Mouse (Mus musculus) large intestine, adult 2 months (tissue): ENCODE measurements around the gene Gm16253. TPM values are rescaled to one million over a fixed set of nuclear protein-coding genes. Genes with fewer than 3 reads are reported as not detected.

Experiments used
- DNase-seq: peaks from one replicate; pipeline ENCODE4 v3.0.0-alpha.2; 2012; ENCODE audit warnings: low read depth, low spot score
- WGBS: fragments of 180-500 bp; shearing (Covaris S2); methylation state at CpG from one replicate; pipeline ENCODE4 v1.1.7; 2018; 5-methylcytosine and 5-hydroxymethylcytosine counted together
- polyA plus RNA-seq: library from polyadenylated mRNA; depleted of rRNA; stranded (reverse); fragments of >200 nt; gene quantifications from 2 replicates; pipeline ENCODE4 v1.2.3, GENCODE M21; 2012

Gm16253 gene
- polyA plus RNA-seq, 1 experiment = not detected

GRCm38 (mm10) chr3:96556651-96557635 lies 19.8 kb upstream of the Gm16253 start:
- 1% methylated on average over 22 of the region's 22 CpGs for WGBS
- DNase-seq = no peak

- no peak for DNase-seq
- under 1% methylated on average over 26 of the region's 26 CpGs for WGBS
These were observed 19.1 kb upstream of the Gm16253 start, which contains the start of gene Txnip for GRCm38 (mm10) chr3:96557694-96558093. Gene Txnip, plus strand, starts transcription at chr3:96557957.

GRCm38 (mm10) chr3:96558159-96558558 lies 18.6 kb upstream of the Gm16253 start:
- WGBS = under 1% methylated on average over 17 of the region's 17 CpGs
- no peak for DNase-seq

GRCm38 (mm10) chr3:96558668-96559196 lies 18.1 kb upstream of the Gm16253 start:
- under 1% methylated on average over 10 of the region's 10 CpGs for WGBS
- DNase-seq = no peak

GRCm38 (mm10) chr3:96559398-96559910 lies 17.3 kb upstream of the Gm16253 start:
- WGBS = 1% methylated on average over 12 of the region's 12 CpGs
- no peak for DNase-seq

GRCm38 (mm10) chr3:96559911-96560850 lies 16.6 kb upstream of the Gm16253 start:
- WGBS = under 1% methylated on average over 23 of the region's 23 CpGs
- no peak for DNase-seq

- 5% methylated on average over 9 of the region's 9 CpGs for WGBS
- no peak for DNase-seq
These were observed 15.7 kb upstream of the Gm16253 start for GRCm38 (mm10) chr3:96560881-96561668.

- no peak for DNase-seq
- WGBS = 11% methylated on average over 10 of the region's 10 CpGs
These were observed 14.7 kb upstream of the Gm16253 start for GRCm38 (mm10) chr3:96561946-96562681.

GRCm38 (mm10) chr3:96563267-96563666 lies 13.5 kb upstream of the Gm16253 start:
- no peak for DNase-seq
- 65% methylated on average over 8 of the region's 8 CpGs for WGBS

GRCm38 (mm10) chr3:96563911-96564632 lies 12.7 kb upstream of the Gm16253 start:
- no peak for DNase-seq

GRCm38 (mm10) chr3:96564633-96565032 lies 12.2 kb upstream of the Gm16253 start:
- WGBS = 18% methylated on average over 7 of the region's 7 CpGs
- DNase-seq = no peak

More at GRCm38 (mm10) chr3:96563911-96564632, 12.7 kb upstream of the Gm16253 start:
- 7% methylated on average over 10 of the region's 10 CpGs for WGBS

GRCm38 (mm10) chr3:96565105-96565504 lies 11.7 kb upstream of the Gm16253 start:
- WGBS = 69% methylated on average over 3 of the region's 3 CpGs
- DNase-seq = no peak

GRCm38 (mm10) chr3:96566661-96567450 lies 9.9 kb upstream of the Gm16253 start:
- no peak for DNase-seq
- 39% methylated on average over 8 of the region's 8 CpGs for WGBS

GRCm38 (mm10) chr3:96568605-96569004 lies 8.2 kb upstream of the Gm16253 start:
- WGBS = 90% methylated on average over 8 of the region's 8 CpGs

GRCm38 (mm10) chr3:96569506-96569905 lies 7.3 kb upstream of the Gm16253 start:
- DNase-seq = no peak
- 91% methylated on average over 13 of the region's 13 CpGs for WGBS

More at GRCm38 (mm10) chr3:96568605-96569004, 8.2 kb upstream of the Gm16253 start:
- no peak for DNase-seq

- WGBS = 95% methylated on average over 11 of the region's 11 CpGs
- DNase-seq = no peak
These were observed 6.7 kb upstream of the Gm16253 start for GRCm38 (mm10) chr3:96569966-96570605.
